Mouse (Mus musculus): Measurements from ENCODE around the gene Eif3i. TPM values are rescaled to one million over a fixed set of nuclear protein-coding genes. Genes with fewer than 3 reads are reported as not detected.

The Eif3i gene
- polyA plus RNA-seq, 1 experiment from 2014 or later: 270 TPM

DNA sequence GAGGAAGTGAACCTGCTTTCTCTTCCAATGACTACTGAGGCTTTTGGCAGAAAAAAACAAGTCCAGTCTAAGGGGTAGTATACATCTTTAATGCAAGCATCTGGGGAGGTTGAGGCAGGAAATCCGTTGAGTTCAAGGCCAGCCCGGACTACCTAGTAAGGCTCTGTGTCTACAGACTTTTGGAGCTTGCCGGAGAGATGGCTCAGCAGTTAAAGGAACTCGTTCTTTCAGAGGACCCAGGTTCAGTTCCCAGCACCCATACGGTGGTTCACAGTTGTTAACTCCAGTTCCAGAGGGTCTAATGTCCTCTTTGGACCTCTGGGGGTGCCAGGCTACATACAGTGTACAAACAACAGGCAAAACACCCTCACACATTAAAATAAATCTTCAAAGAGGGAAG lies 17.6 kb upstream of the Eif3i start:
- ATAC-seq (ENCODE audit: insufficient number of reproducible peaks, low FRiP score, low TSS enrichment, low read depth): no peak
- Histone ChIP-seq H3K9me3 (replicated peaks) (no peaks in the 10 kb centered on the region), H3K4me2 (replicated peaks) (peak overlapping the region; percentile 73), H3K27ac (replicated peaks) (no peak overlapping the region), H3K36me3 (peaks cover 22% of the 10 kb centered on the region; the same call in 1 of the 2 replicates), H3K4me1 (peaks cover 36% of the 10 kb centered on the region), H3K27me3 (no peaks in the 10 kb centered on the region), H3K9ac (peak overlapping the region; percentile 76), H3K4me3 (replicated peaks) (peak overlapping the region; percentile 63)
- 95% methylated on average over 5 of the region's 5 CpGs for WGBS

- H3K27me3 ChIP-seq: no peaks in the 10 kb centered on the region
- ATAC-seq (ENCODE audit: insufficient number of reproducible peaks, low FRiP score, low TSS enrichment, low read depth): no peak
- H3K27ac ChIP-seq (replicated peaks): no peak overlapping the region
- H3K9me3 ChIP-seq (replicated peaks): no peaks in the 10 kb centered on the region
- H3K36me3 ChIP-seq: peaks cover 22% of the 10 kb centered on the region; the same call in 1 of the 2 replicates
- whole genome bisulfite sequencing: 95% methylated on average over 7 of the region's 7 CpGs
- H3K4me2 ChIP-seq (replicated peaks): no peak overlapping the region
- no peak overlapping the region for H3K9ac ChIP-seq
- no peak overlapping the region for H3K4me3 ChIP-seq (replicated peaks)
- peaks cover 28% of the 10 kb centered on the region for H3K4me1 ChIP-seq
Measured at GRCm38 (mm10) chr4:129617121-129617641, 16.7 kb upstream of the Eif3i start.

DNA sequence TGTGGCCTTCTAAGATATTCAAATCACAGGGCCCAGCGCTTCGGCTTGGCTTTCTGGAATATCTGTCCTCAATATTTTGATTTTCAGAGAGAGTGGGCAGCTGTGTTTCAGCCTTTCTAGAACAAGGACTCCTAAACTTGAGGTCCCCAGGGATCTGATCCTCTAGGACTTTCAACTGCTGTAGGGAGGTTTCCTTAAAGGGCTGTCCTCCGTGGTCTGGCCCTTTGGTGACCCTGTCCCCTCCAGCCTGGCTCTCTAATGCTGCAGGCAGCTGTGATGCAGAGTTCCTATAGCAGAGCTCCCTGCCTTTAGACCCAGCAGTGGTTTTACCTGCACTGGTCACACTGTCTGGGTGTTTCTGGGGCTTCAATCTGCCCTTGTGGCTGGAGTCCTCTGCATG lies 16.2 kb upstream of the Eif3i start:
- Histone ChIP-seq H3K4me3 (replicated peaks) (no peak overlapping the region), H3K9ac (no peak overlapping the region), H3K4me1 (peaks cover 24% of the 10 kb centered on the region), H3K36me3 (peaks cover 22% of the 10 kb centered on the region; the same call in 1 of the 2 replicates), H3K27ac (replicated peaks) (no peak overlapping the region), H3K4me2 (replicated peaks) (no peak overlapping the region), H3K27me3 (no peaks in the 10 kb centered on the region), H3K9me3 (replicated peaks) (no peaks in the 10 kb centered on the region)
- WGBS: 88% methylated on average over 3 of the region's 3 CpGs
- ATAC-seq (ENCODE audit: insufficient number of reproducible peaks, low FRiP score, low TSS enrichment, low read depth): no peak

DNA sequence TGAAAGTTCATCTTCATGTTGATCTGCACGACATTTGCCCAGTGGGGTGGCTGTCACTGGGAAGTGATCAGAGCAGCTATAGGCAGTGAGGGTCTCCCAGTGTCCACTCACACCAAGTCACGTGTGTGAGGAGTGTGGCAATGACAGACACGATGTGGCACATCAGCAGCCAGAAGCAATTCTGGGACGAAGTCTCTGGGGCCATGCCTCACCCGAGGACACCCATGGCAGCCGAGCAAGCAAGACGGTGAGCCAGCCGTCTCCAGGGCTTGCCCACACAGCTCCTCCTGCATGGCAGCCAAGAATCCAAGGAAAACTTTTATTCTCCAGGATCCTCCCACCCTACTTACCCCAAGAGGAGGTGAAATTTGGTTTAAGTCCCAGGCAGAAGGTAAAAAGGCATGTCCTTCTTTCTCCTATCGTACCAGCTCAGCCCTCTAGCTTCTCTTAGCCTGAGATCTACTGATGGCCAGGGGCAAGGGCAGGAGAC lies 15.4 kb upstream of the Eif3i start:
- H3K4me1 ChIP-seq: peaks cover 20% of the 10 kb centered on the region
- WGBS: 83% methylated on average over 9 of the region's 9 CpGs
- H3K27me3 ChIP-seq: no peaks in the 10 kb centered on the region
- no peaks in the 10 kb centered on the region for H3K9me3 ChIP-seq (replicated peaks)
- no peak overlapping the region for H3K9ac ChIP-seq
- H3K27ac ChIP-seq (replicated peaks): no peak overlapping the region
- ATAC-seq (ENCODE audit: insufficient number of reproducible peaks, low FRiP score, low TSS enrichment, low read depth): no peak
- peaks cover 22% of the 10 kb centered on the region; the same call in 1 of the 2 replicates for H3K36me3 ChIP-seq
- no peak overlapping the region for H3K4me2 ChIP-seq (replicated peaks)
- H3K4me3 ChIP-seq (replicated peaks): no peak overlapping the region

DNA sequence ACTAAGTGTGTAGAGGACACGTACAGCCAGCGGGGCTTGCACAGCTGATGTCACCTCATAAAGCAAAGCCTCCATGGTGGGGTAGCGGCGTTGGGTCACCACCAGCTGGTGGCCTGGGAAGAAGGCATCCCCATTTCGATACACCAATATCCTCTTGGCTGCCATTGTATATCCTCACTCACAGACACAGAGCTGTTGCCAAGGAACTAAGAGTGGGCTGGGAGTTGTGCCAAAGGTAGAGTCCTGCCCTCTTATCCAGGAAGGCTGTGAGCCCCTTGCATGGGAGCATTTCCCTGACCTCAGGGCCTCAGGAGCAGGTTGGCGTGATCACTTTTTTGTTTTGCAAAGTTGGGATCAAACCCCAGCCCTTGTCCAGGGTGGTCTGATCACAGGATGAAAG lies 13.6 kb upstream of the Eif3i start, which contains the start of gene Dcdc2b:
Dcdc2b (minus strand) TSS at position 165 of the 400 bp plus-strand sequence.
- WGBS: 89% methylated on average over 6 of the region's 6 CpGs
- Histone ChIP-seq H3K27me3 (no peaks in the 10 kb centered on the region), H3K4me2 (replicated peaks) (no peak within 1 kb of the TSS)

GRCm38 (mm10) chr4:129610472-129610871 lies 10.0 kb upstream of the Eif3i start:
- Histone ChIP-seq H3K4me1 (0 out of 2 replicates have a peak, but pooled peaks cover 10% of the 10 kb centered on the region), H3K36me3 (peaks cover 33% of the 10 kb centered on the region), H3K27ac (replicated peaks) (no peak overlapping the region), H3K9ac (no peak overlapping the region), H3K4me3 (replicated peaks) (no peak overlapping the region), H3K9me3 (replicated peaks) (no peaks in the 10 kb centered on the region), H3K4me2 (replicated peaks) (no peak overlapping the region), H3K27me3 (no peaks in the 10 kb centered on the region)
- 51% methylated on average over 4 of the region's 4 CpGs for WGBS
- no peak for ATAC-seq (ENCODE audit: insufficient number of reproducible peaks, low FRiP score, low TSS enrichment, low read depth)

More for the DNA sequence above, 13.6 kb upstream of the Eif3i start, which contains the start of gene Dcdc2b:
- H3K9ac ChIP-seq: no peak within 1 kb of the TSS
- H3K27ac ChIP-seq (replicated peaks): no peak within 1 kb of the TSS
- ATAC-seq (ENCODE audit: insufficient number of reproducible peaks, low FRiP score, low TSS enrichment, low read depth): no peak
- peaks cover 17% of the 10 kb centered on the region for H3K4me1 ChIP-seq
- H3K9me3 ChIP-seq (replicated peaks): no peaks in the 10 kb centered on the region
- no peak within 1 kb of the TSS for H3K4me3 ChIP-seq (replicated peaks)
- H3K36me3 ChIP-seq: peaks cover 21% of the 10 kb centered on the region; the same call in 1 of the 2 replicates

DNA sequence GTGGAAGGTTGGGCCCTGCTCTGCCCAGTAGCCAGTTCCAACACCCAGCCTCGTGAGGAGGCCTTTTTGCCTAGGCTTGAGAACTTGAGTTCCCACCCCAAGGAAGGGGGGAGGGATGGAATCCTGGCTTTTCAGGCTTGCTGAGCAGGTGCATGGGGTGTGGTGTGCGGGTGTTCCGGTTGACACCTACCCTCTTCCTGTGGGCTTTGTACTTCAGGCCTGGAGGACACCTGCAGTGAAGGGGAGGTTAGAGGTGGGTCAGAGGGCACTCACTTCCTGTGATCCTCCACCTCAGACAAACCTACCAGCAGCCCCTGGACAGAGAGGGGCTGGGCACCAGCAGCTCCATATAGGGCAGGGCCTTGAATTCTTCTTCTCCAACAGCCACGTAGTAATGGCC lies 9.6 kb upstream of the Eif3i start:
- Histone ChIP-seq H3K36me3 (peaks cover 36% of the 10 kb centered on the region), H3K9me3 (replicated peaks) (no peaks in the 10 kb centered on the region), H3K4me1 (0 out of 2 replicates have a peak, but pooled peaks cover 10% of the 10 kb centered on the region), H3K9ac (no peak overlapping the region), H3K27me3 (no peaks in the 10 kb centered on the region), H3K4me2 (replicated peaks) (no peak overlapping the region), H3K27ac (replicated peaks) (no peak overlapping the region), H3K4me3 (replicated peaks) (no peak overlapping the region)
- 69% methylated on average over 4 of the region's 4 CpGs for WGBS
- no peak for ATAC-seq (ENCODE audit: insufficient number of reproducible peaks, low FRiP score, low TSS enrichment, low read depth)

- H3K4me1 ChIP-seq: 0 out of 2 replicates have a peak, but pooled peaks cover 7% of the 10 kb centered on the region
- H3K4me2 ChIP-seq (replicated peaks): no peak overlapping the region
- H3K9ac ChIP-seq: no peak overlapping the region
- WGBS: 81% methylated on average over 12 of the region's 12 CpGs
- H3K27me3 ChIP-seq: no peaks in the 10 kb centered on the region
- no peak overlapping the region for H3K27ac ChIP-seq (replicated peaks)
- no peak for ATAC-seq (ENCODE audit: insufficient number of reproducible peaks, low FRiP score, low TSS enrichment, low read depth)
- H3K36me3 ChIP-seq: peaks cover 45% of the 10 kb centered on the region
- H3K9me3 ChIP-seq (replicated peaks): no peaks in the 10 kb centered on the region
- H3K4me3 ChIP-seq (replicated peaks): no peak overlapping the region
Measured at GRCm38 (mm10) chr4:129609139-129609631, 8.7 kb upstream of the Eif3i start.

DNA sequence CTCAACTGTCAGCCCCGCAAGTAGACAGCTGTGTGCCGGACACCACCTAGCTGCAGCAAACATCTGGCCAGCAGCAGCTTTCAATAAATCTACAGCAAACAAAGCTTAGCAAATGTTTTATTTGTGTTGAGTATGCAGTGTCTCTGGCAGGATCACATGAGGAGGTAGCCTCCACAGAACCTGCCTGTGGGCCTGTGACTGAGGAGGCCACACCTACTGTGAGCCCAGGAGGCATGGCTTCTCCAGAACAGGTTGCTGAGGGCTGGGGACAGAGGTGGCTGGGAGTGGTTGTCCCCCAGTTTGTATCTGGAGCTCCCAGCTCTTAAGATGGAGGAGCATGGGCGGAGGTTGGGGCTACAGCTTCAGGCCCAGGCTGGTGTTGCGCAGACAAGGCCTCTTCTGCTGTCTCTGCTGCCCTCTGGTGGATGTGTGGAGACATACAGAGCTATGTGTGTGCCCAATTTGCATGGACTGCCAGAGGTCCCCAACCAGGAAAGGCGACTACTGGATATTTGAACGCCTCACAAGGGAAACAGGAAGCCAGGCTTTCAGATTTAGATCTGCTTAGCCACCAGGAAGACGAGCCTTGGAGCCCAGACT lies 8.1 kb upstream of the Eif3i start:
- ATAC-seq (ENCODE audit: insufficient number of reproducible peaks, low FRiP score, low TSS enrichment, low read depth): peak; percentile 77
- Histone ChIP-seq H3K36me3 (peaks cover 51% of the 10 kb centered on the region), H3K27ac (replicated peaks) (0 out of 2 replicates have a peak overlapping the region, but pooled peaks have one; percentile 25), H3K9me3 (replicated peaks) (no peaks in the 10 kb centered on the region), H3K4me1 (0 out of 2 replicates have a peak, but pooled peaks cover 4% of the 10 kb centered on the region), H3K4me2 (replicated peaks) (no peak overlapping the region), H3K9ac (peak overlapping the region; percentile 10; the same call in 1 of the 2 replicates), H3K27me3 (no peaks in the 10 kb centered on the region), H3K4me3 (replicated peaks) (no peak overlapping the region)
- 30% methylated on average over 7 of the region's 7 CpGs for WGBS

- Histone ChIP-seq H3K27me3 (no peaks in the 10 kb centered on the region), H3K9ac (no peak overlapping the region), H3K27ac (replicated peaks) (no peak overlapping the region), H3K9me3 (replicated peaks) (no peaks in the 10 kb centered on the region), H3K4me3 (replicated peaks) (no peak overlapping the region), H3K4me2 (replicated peaks) (no peak overlapping the region), H3K4me1 (peaks cover 8% of the 10 kb centered on the region; the same call in 1 of the 2 replicates), H3K36me3 (peaks cover 35% of the 10 kb centered on the region)
- no peak for ATAC-seq (ENCODE audit: insufficient number of reproducible peaks, low FRiP score, low TSS enrichment, low read depth)
- 82% methylated on average over 4 of the region's 4 CpGs for WGBS
Measured at GRCm38 (mm10) chr4:129588865-129589264, 11.6 kb downstream of the Eif3i start.

GRCm38 (mm10) chr4:129586943-129587342 lies 13.5 kb downstream of the Eif3i start:
- 56% methylated on average over 1 of the region's 1 CpGs for WGBS
- peaks cover 18% of the 10 kb centered on the region for H3K36me3 ChIP-seq

More at GRCm38 (mm10) chr4:129586943-129587342, 13.5 kb downstream of the Eif3i start:
- Histone ChIP-seq H3K27me3 (no peaks in the 10 kb centered on the region), H3K9me3 (replicated peaks) (no peaks in the 10 kb centered on the region), H3K4me2 (replicated peaks) (no peak overlapping the region), H3K4me3 (replicated peaks) (no peak overlapping the region), H3K4me1 (peaks cover 8% of the 10 kb centered on the region; the same call in 1 of the 2 replicates), H3K27ac (replicated peaks) (no peak overlapping the region), H3K9ac (no peak overlapping the region)
- no peak for ATAC-seq (ENCODE audit: insufficient number of reproducible peaks, low FRiP score, low TSS enrichment, low read depth)
